Mouse (Mus musculus): ENCODE measurements around the gene Ptpn9.

DNA sequence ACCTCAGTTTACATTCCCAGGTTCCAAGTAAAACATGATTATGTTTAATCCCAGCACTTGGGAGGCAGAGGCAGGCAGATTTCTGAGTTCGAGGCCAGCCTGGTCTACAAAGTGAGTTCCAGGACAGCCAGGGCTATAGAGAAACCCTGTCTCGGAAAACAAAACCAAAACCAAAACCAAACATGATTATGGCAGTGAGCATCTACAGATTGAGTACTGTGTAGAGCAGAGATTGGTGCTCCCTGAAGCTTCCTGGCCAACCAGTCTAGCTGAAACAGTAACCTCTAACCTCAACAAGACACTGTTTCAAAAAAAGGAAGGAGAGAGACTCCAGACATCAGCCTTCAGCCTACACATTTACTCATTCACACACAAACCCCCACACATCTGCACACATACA, 36.0 kb upstream of the Ptpn9 start:
- no peak for TF ChIP-seq CTCF (IDR thresholded peaks at IDR 0.05; ENCODE audit: borderline replicate concordance, insufficient read depth, low read length)
- no peak for TF ChIP-seq POLR2A (IDR thresholded peaks at IDR 0.05; ENCODE audit: low read depth, low read length)
